Mouse (Mus musculus) forebrain, embryonic 11.5 days (tissue): Measurements from ENCODE around the gene Nxf3. TPM values are rescaled to one million over a fixed set of nuclear protein-coding genes. Genes with fewer than 3 reads are reported as not detected.
"Not testable (repeated sequence)": the region's sequence is repeated elsewhere in the genome, so short reads cannot be mapped to it uniquely, and the experiment has no call there.

Experiments
- ATAC-seq: fragments of 200-750 bp; cut with Nextera tagmentation; replicated peaks from 2 replicates; pipeline ENCODE4 v1.8.0; 2017; ENCODE audit warnings: moderate TSS enrichment; ENCODE audit not compliant: low FRiP score
- DNase-seq: peaks from one replicate; pipeline ENCODE4 v3.0.0-alpha.2; 2017; ENCODE audit warnings: low spot score
- H3K27ac ChIP-seq: fragments of 300-500 bp; sonication (generic); 2 replicates; pipeline ENCODE4 v1.5.1; 2014; ENCODE audit warnings: low read depth, low read length
- H3K27me3 ChIP-seq: fragments of 300-500 bp; sonication (generic); 2 replicates; pipeline ENCODE4 v1.6.1; 2014; ENCODE audit warnings: mild to moderate bottlenecking, low read length, mixed read lengths; ENCODE audit not compliant: control insufficient read depth, insufficient read depth
- H3K36me3 ChIP-seq: fragments of 300-500 bp; sonication (generic); 2 replicates; pipeline ENCODE4 v1.6.1; 2014; ENCODE audit warnings: mild to moderate bottlenecking, low read length, moderate library complexity, mixed read lengths; ENCODE audit not compliant: control insufficient read depth, insufficient read depth
- H3K4me1 ChIP-seq: fragments of 300-500 bp; sonication (generic); replicated peaks from 2 replicates; pipeline ENCODE4 v1.6.1; 2014; ENCODE audit warnings: low read length, mixed read lengths; ENCODE audit not compliant: control insufficient read depth, insufficient read depth
- H3K4me2 ChIP-seq: fragments of 300-500 bp; sonication (generic); 2 replicates; pipeline ENCODE4 v1.6.1; 2014; ENCODE audit warnings: low read depth, mild to moderate bottlenecking, low read length, moderate library complexity, mixed read lengths; ENCODE audit not compliant: severe bottlenecking
- H3K4me3 ChIP-seq: fragments of 300-500 bp; sonication (generic); 2 replicates; pipeline ENCODE4 v1.5.1; 2014; ENCODE audit warnings: low read depth, low read length
- H3K9ac ChIP-seq: fragments of 300-500 bp; sonication (generic); 2 replicates; pipeline ENCODE4 v1.6.1; 2014; ENCODE audit warnings: low read length
- H3K9me3 ChIP-seq: fragments of 300-500 bp; sonication (generic); 2 replicates; pipeline ENCODE4 v1.6.1; 2016; ENCODE audit warnings: low read length, mixed read lengths; ENCODE audit not compliant: control insufficient read depth
- WGBS: fragments of 180-500 bp; shearing (Covaris S2); extraction: QIAGEN DNeasy Blood & Tissue Kit; methylation state at CpG from one replicate; pipeline ENCODE4 v1.1.7; 2014; 5-methylcytosine and 5-hydroxymethylcytosine counted together
- polyA plus RNA-seq: library from polyadenylated mRNA; unstranded; fragments of >200 nt; fragmentation: Nextera tagmentation; extraction: Ambion mirVana; gene quantifications from 2 replicates; pipeline ENCODE4 v1.2.1, GENCODE M21; 2014

Nxf3 gene
- polyA plus RNA-seq, 1 experiment from 2014 or later = not detected

DNA sequence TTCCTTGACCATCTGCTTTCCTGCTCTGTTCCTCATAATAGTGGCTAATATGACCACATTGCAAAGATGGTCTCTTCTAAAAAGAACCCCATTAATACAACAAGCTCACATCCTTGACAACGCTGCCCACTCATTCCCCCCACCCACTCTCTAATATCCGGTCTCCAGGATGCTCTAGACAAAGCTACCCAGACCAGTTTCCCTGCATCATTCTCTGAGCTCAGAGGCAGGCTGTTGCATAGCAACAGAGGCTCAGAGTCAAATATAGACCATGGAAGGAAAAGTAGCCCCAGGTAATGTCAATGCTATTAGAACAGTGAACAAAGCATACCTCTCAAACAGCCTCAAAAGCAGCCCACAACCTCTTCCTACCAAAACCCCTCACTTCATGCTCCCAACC lies 9.4 kb upstream of the Nxf3 start:
- Histone ChIP-seq H3K9ac (no peak overlapping the region), H3K4me2 (no peak overlapping the region), H3K27me3 (peaks cover under 1% of the 10 kb centered on the region; the same call in 1 of the 2 replicates), H3K36me3 (no peaks in the 10 kb centered on the region), H3K27ac (no peak overlapping the region), H3K4me1 (no peaks in the 10 kb centered on the region), H3K4me3 (no peak overlapping the region), H3K9me3 (no peaks in the 10 kb centered on the region)
- no peak for ATAC-seq
- WGBS = 52% methylated on average over 2 of the region's 2 CpGs
- no peak for DNase-seq

DNA sequence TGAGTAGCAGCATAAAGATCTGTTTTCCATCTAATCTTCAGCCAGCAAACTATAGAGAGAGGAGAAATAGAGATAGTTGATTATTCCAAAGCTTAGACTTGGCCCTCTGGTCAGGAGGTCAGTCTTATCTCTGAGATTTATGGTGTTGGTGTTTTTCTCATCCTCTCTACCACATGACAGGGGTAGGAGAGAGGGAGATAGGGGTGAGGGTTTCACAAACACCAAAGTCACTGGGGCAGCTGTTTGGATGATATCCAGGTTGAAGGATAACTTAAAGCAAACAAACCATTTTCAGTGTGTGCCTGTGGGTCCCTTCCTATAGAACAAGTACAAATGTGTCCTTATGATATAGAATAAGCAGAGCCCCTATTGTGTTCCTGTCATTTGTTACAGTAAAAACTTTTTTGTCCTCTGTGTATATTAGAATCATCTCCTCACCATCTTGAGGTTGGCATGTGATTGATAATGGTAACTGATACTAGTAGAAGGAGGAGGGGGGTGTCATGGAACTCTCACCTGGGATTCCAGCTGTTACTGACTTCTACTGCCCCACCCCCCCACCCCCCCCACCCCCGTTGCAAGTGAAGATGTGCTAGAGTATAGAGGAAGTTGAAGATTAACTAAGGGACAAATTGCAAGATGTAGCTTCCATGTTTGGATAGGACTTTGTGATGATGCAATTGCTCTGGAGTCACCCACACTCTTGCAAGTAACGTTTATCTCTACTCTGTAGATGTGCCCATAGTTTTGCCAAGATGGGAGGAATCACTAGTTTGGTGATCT lies 7.6 kb upstream of the Nxf3 start:
- 65% methylated on average over 2 of the region's 2 CpGs for WGBS
- no peak for ATAC-seq

DNA sequence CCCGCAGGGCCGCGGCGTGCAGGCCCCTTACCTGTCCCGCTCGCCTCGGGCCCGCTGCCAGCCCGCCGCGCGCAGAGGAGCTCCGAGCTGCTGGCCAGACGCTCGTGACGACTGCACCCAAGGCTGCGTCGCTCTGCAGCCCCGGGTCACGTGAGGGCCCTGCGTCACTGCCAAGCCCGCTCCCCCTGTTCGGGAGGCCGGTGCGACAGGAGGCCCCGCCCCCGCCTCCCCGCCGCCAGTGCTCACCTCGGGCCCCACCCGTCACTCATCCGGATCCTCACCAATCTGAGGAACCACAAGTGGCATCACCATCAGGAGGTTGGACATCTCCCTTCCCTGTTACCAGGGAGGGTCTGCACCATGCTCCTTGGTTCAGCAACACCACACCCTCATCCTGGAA lies 17.0 kb downstream of the Nxf3 start, which contains the start of gene Bex2:
Gene Bex2, minus strand, starts transcription at position 217 of the 400 bp plus-strand sequence.
- H3K4me1 ChIP-seq, H3K27ac ChIP-seq, H3K36me3 ChIP-seq, H3K9me3 ChIP-seq, H3K27me3 ChIP-seq: not testable (repeated sequence)
- DNase-seq (peak; percentile 52), ATAC-seq (peak; percentile 98)
- WGBS = no CpG with 5 or more reads among the region's 32 CpGs
- H3K4me2 ChIP-seq = peak within 1 kb of the TSS; percentile 31; the same call in 1 of the 2 replicates
- H3K4me3 ChIP-seq = peak within 1 kb of the TSS; percentile 34
- H3K9ac ChIP-seq = peak within 1 kb of the TSS; percentile 58

More for the DNA sequence above, 7.6 kb upstream of the Nxf3 start:
- H3K4me1 ChIP-seq = no peaks in the 10 kb centered on the region
- H3K9me3 ChIP-seq = no peaks in the 10 kb centered on the region
- no peak overlapping the region for H3K27ac ChIP-seq
- no peak for DNase-seq
- no peak overlapping the region for H3K9ac ChIP-seq
- no peak overlapping the region for H3K4me2 ChIP-seq
- H3K27me3 ChIP-seq = peaks cover 2% of the 10 kb centered on the region; the same call in 1 of the 2 replicates
- no peak overlapping the region for H3K4me3 ChIP-seq
- no peaks in the 10 kb centered on the region for H3K36me3 ChIP-seq

DNA sequence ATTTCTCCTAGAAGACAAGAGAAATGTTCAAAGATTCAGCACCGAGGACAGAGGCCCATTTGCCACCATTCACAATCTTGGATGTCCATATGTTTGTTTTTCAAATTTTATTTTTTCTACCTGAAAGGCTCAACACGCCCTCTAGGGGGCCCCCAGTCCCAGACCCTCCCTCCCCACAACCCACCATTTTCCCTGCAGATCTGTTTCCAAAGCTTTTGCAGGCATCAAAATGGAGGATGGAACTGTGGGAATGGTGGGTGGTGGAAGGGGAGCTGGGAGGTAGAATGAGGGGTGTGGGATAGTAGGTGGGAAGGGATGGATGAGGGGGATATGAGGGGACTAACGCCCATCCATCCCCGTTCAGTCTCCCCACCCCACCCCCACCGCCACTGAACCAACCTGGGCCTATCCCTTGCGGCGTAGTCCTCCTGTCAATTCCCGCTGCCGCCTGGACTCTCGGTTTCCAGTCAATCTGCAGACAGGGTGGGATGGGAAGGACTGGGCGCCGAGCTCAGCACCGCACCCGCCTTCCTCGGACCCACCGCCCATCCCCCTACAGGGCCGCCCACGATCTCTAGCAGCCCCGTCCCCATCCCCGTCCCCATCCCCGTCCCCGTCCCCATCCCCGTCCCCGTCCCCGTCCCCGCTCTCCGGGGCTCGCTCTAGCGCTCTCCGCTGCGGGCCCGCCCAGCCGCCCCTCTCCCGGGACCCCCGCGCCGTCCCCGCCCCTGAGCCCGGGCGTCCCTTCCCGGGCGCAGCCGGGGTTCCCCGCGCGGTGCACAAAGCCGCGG lies 17.7 kb downstream of the Nxf3 start:
- Histone ChIP-seq H3K4me3 (peak overlapping the region; percentile 34), H3K9ac (peak overlapping the region; percentile 58), H3K4me2 (peak overlapping the region; percentile 31; the same call in 1 of the 2 replicates)
- H3K27ac ChIP-seq, H3K36me3 ChIP-seq, H3K4me1 ChIP-seq, H3K27me3 ChIP-seq, H3K9me3 ChIP-seq: not testable (repeated sequence)
- DNase-seq = peak; percentile 62
- peak; percentile 71 for ATAC-seq
- 19% methylated on average over 14 of the region's 48 CpGs for WGBS

DNA sequence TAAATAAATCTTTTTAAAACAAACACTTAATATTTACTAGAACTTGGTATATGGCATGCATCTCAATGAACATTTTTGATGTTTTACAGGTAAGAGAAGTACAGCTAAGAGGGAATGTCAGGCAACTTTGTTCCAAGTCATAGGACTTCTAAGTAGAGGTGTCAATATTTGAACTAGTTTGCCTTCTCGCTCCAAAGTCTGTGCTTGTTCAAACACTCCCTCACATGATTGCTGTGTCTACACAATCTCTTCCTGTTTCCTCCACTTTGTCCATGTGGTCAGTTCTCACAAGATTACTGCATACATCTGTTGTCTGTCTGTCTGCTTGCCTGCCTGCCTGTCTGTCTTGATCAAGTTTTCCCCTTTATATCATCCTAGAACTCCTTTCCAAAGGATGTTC lies 24.4 kb downstream of the Nxf3 start:
- DNase-seq = no peak
- no peak for ATAC-seq
- Histone ChIP-seq H3K9me3 (no peaks in the 10 kb centered on the region), H3K4me3 (no peak overlapping the region), H3K9ac (no peak overlapping the region), H3K27ac (no peak overlapping the region), H3K36me3 (no peaks in the 10 kb centered on the region), H3K4me1 (no peaks in the 10 kb centered on the region), H3K4me2 (no peak overlapping the region), H3K27me3 (no peaks in the 10 kb centered on the region)
- 89% methylated on average over 1 of the region's 1 CpGs for WGBS

DNA sequence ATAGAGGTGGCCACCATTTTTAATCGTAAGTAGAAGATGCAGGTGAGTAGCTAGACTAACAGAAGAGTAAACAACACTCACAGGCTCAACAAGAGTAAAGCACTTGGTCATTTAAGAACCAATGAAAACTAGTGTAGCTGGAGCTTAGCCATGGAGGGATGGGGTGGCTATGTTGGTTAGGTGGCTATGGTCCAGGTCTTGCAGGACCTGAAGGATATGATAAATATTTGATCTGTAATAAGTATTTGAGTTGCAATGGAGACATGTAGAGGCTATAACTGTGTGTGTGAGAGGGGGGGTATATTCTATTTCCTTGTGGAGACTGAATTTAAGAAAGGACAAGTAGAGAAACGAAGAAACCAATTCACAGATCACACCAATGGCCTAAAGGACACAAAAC lies 33.8 kb downstream of the Nxf3 start:
- WGBS = 77% methylated on average over 2 of the region's 2 CpGs
- H3K27me3 ChIP-seq = 0 out of 2 replicates have a peak, but pooled peaks cover 2% of the 10 kb centered on the region
- H3K4me1 ChIP-seq = no peaks in the 10 kb centered on the region
- no peak overlapping the region for H3K27ac ChIP-seq
- H3K4me2 ChIP-seq = no peak overlapping the region
- no peak overlapping the region for H3K9ac ChIP-seq
- DNase-seq (no peak), ATAC-seq (no peak)
- H3K36me3 ChIP-seq = no peaks in the 10 kb centered on the region
- no peak overlapping the region for H3K4me3 ChIP-seq
- H3K9me3 ChIP-seq = no peaks in the 10 kb centered on the region

DNA sequence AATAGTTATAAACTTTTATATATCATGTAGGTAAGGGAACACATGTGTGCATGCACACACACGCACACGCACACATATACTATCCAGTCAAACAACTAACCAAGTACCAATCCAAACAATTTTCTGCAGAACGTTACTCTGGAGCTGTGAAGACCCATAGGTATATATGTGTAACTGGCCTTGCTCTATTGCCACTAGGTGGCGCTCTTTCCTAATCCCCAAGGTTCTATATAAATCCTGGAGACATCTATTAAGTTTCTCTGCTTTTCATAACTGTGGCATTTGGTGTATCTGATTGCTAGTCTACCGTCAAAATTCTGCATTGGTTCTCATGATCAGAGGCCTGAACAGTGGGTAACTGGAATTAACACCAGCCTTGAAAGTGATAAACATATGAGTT lies 37.5 kb downstream of the Nxf3 start:
- no peaks in the 10 kb centered on the region for H3K27me3 ChIP-seq
- H3K27ac ChIP-seq = no peak overlapping the region
- no peaks in the 10 kb centered on the region for H3K9me3 ChIP-seq
- H3K4me3 ChIP-seq = no peak overlapping the region
- no peak for ATAC-seq
- no peak overlapping the region for H3K9ac ChIP-seq
- DNase-seq = peak; percentile 58
- H3K36me3 ChIP-seq = no peaks in the 10 kb centered on the region
- H3K4me2 ChIP-seq = no peak overlapping the region
- no peaks in the 10 kb centered on the region for H3K4me1 ChIP-seq
- WGBS = 23% methylated on average over 5 of the region's 5 CpGs

DNA sequence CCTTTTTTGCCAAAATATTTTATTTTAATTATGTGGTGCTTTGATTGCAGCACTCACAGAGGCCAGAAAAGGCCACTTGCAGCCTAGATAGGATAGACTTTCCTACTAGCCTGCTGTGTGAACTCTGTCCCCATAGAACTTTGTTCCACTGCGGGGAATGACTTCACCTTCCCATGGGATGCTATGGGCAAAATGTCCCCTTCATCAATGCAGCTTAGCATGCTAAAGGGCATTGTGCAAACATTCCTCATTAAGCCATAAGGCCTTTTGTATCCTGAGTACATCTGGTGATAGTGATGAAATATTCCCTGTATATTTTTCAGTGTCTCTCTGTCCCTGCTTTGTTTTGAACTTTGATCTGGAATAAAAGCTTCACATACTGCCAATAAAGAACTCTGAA lies 41.3 kb downstream of the Nxf3 start:
- Histone ChIP-seq H3K4me2 (no peak overlapping the region), H3K9ac (no peak overlapping the region), H3K27ac (no peak overlapping the region), H3K9me3 (no peaks in the 10 kb centered on the region), H3K27me3 (no peaks in the 10 kb centered on the region), H3K4me1 (no peaks in the 10 kb centered on the region), H3K4me3 (no peak overlapping the region), H3K36me3 (no peaks in the 10 kb centered on the region)
- WGBS = 88% methylated on average over 1 of the region's 1 CpGs
- DNase-seq (no peak), ATAC-seq (no peak)
